Comparison of ENCODE assay signal across 28 mouse cellular contexts in the genomic region with DNA sequence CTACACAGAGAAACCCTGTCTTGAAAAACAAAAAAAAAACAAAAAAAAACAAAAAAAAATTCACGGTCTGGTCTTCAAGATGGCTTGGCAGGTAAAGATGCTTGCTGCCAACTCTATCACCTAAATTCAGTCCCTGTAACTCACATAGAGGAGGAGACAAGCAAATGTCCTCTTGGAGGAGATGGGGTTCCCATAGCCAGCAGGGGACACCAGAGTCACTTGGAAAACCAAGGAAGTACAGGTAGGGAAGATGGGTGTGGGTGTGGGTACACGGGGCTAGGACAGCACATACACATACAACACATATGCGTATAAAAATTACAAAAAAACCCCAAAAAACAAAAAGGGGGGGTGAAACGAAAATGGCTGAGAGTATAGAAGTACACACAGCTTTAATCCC. TPM values are rescaled to one million over a fixed set of nuclear protein-coding genes. Genes with fewer than 3 reads are reported as not detected.
DNase-seq lines count a peak whose midpoint lies in the region; ATAC-seq and TF ChIP-seq lines count a peak whose summit lies in the region.
"Had no signal": no experiment of that assay in that cellular context is flagged by ENCODE, and none has a peak within 500 bp of the region (broad histone marks: within the 10 kb centered on the region; RNA-seq: fewer than 3 reads in every experiment).

No protein-coding gene starts in this region.

- TF ChIP-seq POLR2A in heart, adult 2 months (IDR thresholded peaks at IDR 0.05; ENCODE audit: insufficient read depth, low read depth, low read length) = no peak

- no peak overlapping the region for H3K27ac ChIP-seq in heart, adult 2 months
- no peak overlapping the region for H3K27ac ChIP-seq in heart, embryonic 10.5 days
- H3K27ac ChIP-seq in kidney, postnatal 0 days = no peak overlapping the region
- no peak overlapping the region for H3K27ac ChIP-seq in kidney, embryonic 15.5 days
- no peak overlapping the region for H3K27ac ChIP-seq in lung, embryonic 14.5 days (ENCODE audit: low read depth)
- H3K27ac ChIP-seq: embryonic facial prominence, embryonic 10.5 days; embryonic facial prominence, embryonic 15.5 days; forebrain, embryonic 12.5 days; heart, embryonic 13.5 days; hindbrain, embryonic 12.5 days; limb, embryonic 12.5 days; liver, embryonic 12.5 days; midbrain, embryonic 15.5 days; stomach, embryonic 15.5 days had no signal

- WGBS in heart, adult 2 months = 84% methylated on average over 4 of the region's 4 CpGs
- WGBS in heart, embryonic 10.5 days = 85% methylated on average over 4 of the region's 4 CpGs
- 84% methylated on average over 4 of the region's 4 CpGs for WGBS in kidney, postnatal 0 days
- WGBS in kidney, embryonic 15.5 days = 81% methylated on average over 4 of the region's 4 CpGs
- WGBS in lung, embryonic 14.5 days = 78% methylated on average over 4 of the region's 4 CpGs

- no peak for DNase-seq in heart, adult 2 months
- DNase-seq in heart, embryonic 10.5 days (ENCODE audit: low spot score) = no peak
- DNase-seq in kidney, postnatal 0 days (ENCODE audit: low spot score) = no peak
- no peak for DNase-seq in lung, embryonic 14.5 days
- no peak for DNase-seq in lung, adult 18-20 months
- no peak for DNase-seq in adipocyte (ENCODE audit: low spot score)
- DNase-seq: adrenal gland, postnatal 25 days; cerebellum, adult 18-20 months; cerebellum, postnatal 14 days; gastrocnemius, postnatal 36 days; heart, adult 18-20 months; heart, postnatal 14 days; kidney, adult 18-20 months; kidney, postnatal 10 days; layer of hippocampus, adult 9-11 months; right cerebral cortex, postnatal 25 days; thymus, postnatal 14 days had no signal

- no peaks in the 10 kb centered on the region for H3K9me3 ChIP-seq in heart, embryonic 10.5 days
- H3K9me3 ChIP-seq in kidney, postnatal 0 days (replicated peaks; ENCODE audit: low read length) = no peaks in the 10 kb centered on the region
- H3K9me3 ChIP-seq in kidney, embryonic 15.5 days (replicated peaks) = no peaks in the 10 kb centered on the region
- H3K9me3 ChIP-seq in lung, embryonic 14.5 days (ENCODE audit: low read depth, low read length) = no peaks in the 10 kb centered on the region; the same call in 1 of the 2 replicates
- H3K9me3 ChIP-seq: embryonic facial prominence, embryonic 15.5 days; forebrain, embryonic 12.5 days; hindbrain, embryonic 12.5 days; midbrain, embryonic 15.5 days; stomach, embryonic 15.5 days had no signal

- no peak overlapping the region for H3K9ac ChIP-seq in heart, adult 2 months (ENCODE audit: low read depth, low read length)
- no peak overlapping the region for H3K9ac ChIP-seq in kidney, postnatal 0 days (ENCODE audit: low read depth, low read length)
- no peak overlapping the region for H3K9ac ChIP-seq in kidney, embryonic 15.5 days
- H3K9ac ChIP-seq in lung, embryonic 14.5 days = no peak overlapping the region
- H3K9ac ChIP-seq: embryonic facial prominence, embryonic 15.5 days; forebrain, embryonic 12.5 days; heart, embryonic 13.5 days; hindbrain, embryonic 12.5 days; limb, embryonic 12.5 days; liver, embryonic 12.5 days; midbrain, embryonic 15.5 days; stomach, embryonic 15.5 days had no signal

- no peaks in the 10 kb centered on the region for H3K4me1 ChIP-seq in heart, adult 2 months (ENCODE audit: control insufficient read depth, insufficient read depth, low read length)
- H3K4me1 ChIP-seq in heart, embryonic 10.5 days = peaks cover 6% of the 10 kb centered on the region; the same call in 1 of the 2 replicates
- H3K4me1 ChIP-seq in kidney, postnatal 0 days (replicated peaks; ENCODE audit: insufficient read depth, low read length) = no peaks in the 10 kb centered on the region
- no peaks in the 10 kb centered on the region for H3K4me1 ChIP-seq in kidney, embryonic 15.5 days
- H3K4me1 ChIP-seq in lung, embryonic 14.5 days (ENCODE audit: insufficient read depth) = no peaks in the 10 kb centered on the region
- H3K4me1 ChIP-seq: embryonic facial prominence, embryonic 10.5 days; embryonic facial prominence, embryonic 15.5 days; forebrain, embryonic 12.5 days; heart, embryonic 13.5 days; hindbrain, embryonic 12.5 days; liver, embryonic 12.5 days; midbrain, embryonic 15.5 days; stomach, embryonic 15.5 days had no signal

- no peak overlapping the region for H3K4me3 ChIP-seq in heart, adult 2 months
- H3K4me3 ChIP-seq in heart, embryonic 10.5 days = no peak overlapping the region
- H3K4me3 ChIP-seq in kidney, postnatal 0 days (replicated peaks; ENCODE audit: low read depth, low read length) = no peak overlapping the region
- H3K4me3 ChIP-seq in kidney, embryonic 15.5 days (replicated peaks) = no peak overlapping the region
- no peak overlapping the region for H3K4me3 ChIP-seq in lung, embryonic 14.5 days (ENCODE audit: low read depth, low read length)
- H3K4me3 ChIP-seq: embryonic facial prominence, embryonic 10.5 days; embryonic facial prominence, embryonic 15.5 days; forebrain, embryonic 12.5 days; heart, embryonic 13.5 days; hindbrain, embryonic 12.5 days; limb, embryonic 12.5 days; liver, embryonic 12.5 days; midbrain, embryonic 15.5 days; stomach, embryonic 15.5 days had no signal

- intact Hi-C loops in heart, adult 2 months (cut with DNase I) = no loop called here

- no peak overlapping the region for H3K4me2 ChIP-seq in kidney, postnatal 0 days (ENCODE audit: low read length)
- H3K4me2 ChIP-seq in kidney, embryonic 15.5 days = no peak overlapping the region
- no peak overlapping the region for H3K4me2 ChIP-seq in lung, embryonic 14.5 days
- H3K4me2 ChIP-seq: embryonic facial prominence, embryonic 15.5 days; forebrain, embryonic 12.5 days; heart, embryonic 13.5 days; hindbrain, embryonic 12.5 days; limb, embryonic 12.5 days; liver, embryonic 12.5 days; midbrain, embryonic 15.5 days; stomach, embryonic 15.5 days had no signal

- no peak for ATAC-seq in kidney, postnatal 0 days (replicated peaks; ENCODE audit: low FRiP score, low read depth)
- no peak for ATAC-seq in kidney, embryonic 15.5 days (replicated peaks; ENCODE audit: low FRiP score)
- ATAC-seq in lung, embryonic 14.5 days (ENCODE audit: insufficient read depth) = no peak
- ATAC-seq: CD4-positive, CD25-positive, alpha-beta regulatory T cell, adult 4 months; liver, embryonic 12.5 days; midbrain, embryonic 15.5 days had no signal

- no peak for TF ChIP-seq EP300 in heart, adult 2 months (IDR thresholded peaks at IDR 0.05; ENCODE audit: insufficient read depth, low read depth, low read length)

- no peaks in the 10 kb centered on the region for H3K36me3 ChIP-seq in heart, adult 2 months (ENCODE audit: control insufficient read depth, insufficient read depth, low read length)
- H3K36me3 ChIP-seq in heart, embryonic 10.5 days = peaks cover 78% of the 10 kb centered on the region
- H3K36me3 ChIP-seq in kidney, postnatal 0 days (ENCODE audit: insufficient read depth, low read length) = peaks cover 47% of the 10 kb centered on the region
- H3K36me3 ChIP-seq in kidney, embryonic 15.5 days = peaks cover 80% of the 10 kb centered on the region
- peaks cover 48% of the 10 kb centered on the region for H3K36me3 ChIP-seq in lung, embryonic 14.5 days (ENCODE audit: insufficient read depth)

- peak; percentile 22; the same call in 1 of the 2 replicates for TF ChIP-seq CTCF in heart, adult 2 months (IDR thresholded peaks at IDR 0.05)
- peak; percentile 43; the same call in 1 of the 2 replicates for TF ChIP-seq CTCF in kidney, postnatal 0 days (IDR thresholded peaks at IDR 0.05; ENCODE audit: low read depth)
- TF ChIP-seq CTCF in lung, embryonic 14.5 days (IDR thresholded peaks at IDR 0.05; ENCODE audit: low read depth) = peak; percentile 22

- no peaks in the 10 kb centered on the region for H3K27me3 ChIP-seq in heart, adult 2 months (ENCODE audit: control insufficient read depth, insufficient read depth, low read length)
- H3K27me3 ChIP-seq in heart, embryonic 10.5 days (ENCODE audit: insufficient read depth, poor library complexity, severe bottlenecking) = no peaks in the 10 kb centered on the region
- no peaks in the 10 kb centered on the region for H3K27me3 ChIP-seq in kidney, postnatal 0 days (ENCODE audit: insufficient read depth, low read length)
- H3K27me3 ChIP-seq in kidney, embryonic 15.5 days = no peaks in the 10 kb centered on the region
- H3K27me3 ChIP-seq in lung, embryonic 14.5 days (ENCODE audit: insufficient read depth, low read length) = no peaks in the 10 kb centered on the region
- H3K27me3 ChIP-seq: embryonic facial prominence, embryonic 15.5 days; forebrain, embryonic 12.5 days; heart, embryonic 13.5 days; hindbrain, embryonic 12.5 days; limb, embryonic 12.5 days; liver, embryonic 12.5 days; midbrain, embryonic 15.5 days; stomach, embryonic 15.5 days had no signal

- H3K79me2 ChIP-seq in heart, adult 2 months (replicated peaks; ENCODE audit: control insufficient read depth, insufficient read depth, low read length) = no peaks in the 10 kb centered on the region

RNA-seq across cellular contexts. Expression of a gene that starts 11.2 kb away (rescaled TPM):
- 10 to 100 TPM; 11.0 to 12.5 TPM for total RNA-seq in heart, adult 2 months (2021)
- polyA plus RNA-seq in heart, adult 2 months (2012; rRNA removed) = 10.9 and 15.2 TPM in 2 replicates
- 15.4 and 18.8 TPM in 2 replicates for polyA plus RNA-seq in heart, embryonic 10.5 days (2016; fragmentation: Nextera tagmentation; extraction: Ambion mirVana)
- polyA plus RNA-seq in kidney, postnatal 0 days (2015; fragmentation: Nextera tagmentation; extraction: Ambion mirVana) = 17.2 and 17.3 TPM in 2 replicates
- 20.0 and 21.0 TPM in 2 replicates for polyA plus RNA-seq in kidney, embryonic 15.5 days (2015; fragmentation: Nextera tagmentation; extraction: Ambion mirVana)
- 18.3 and 19.9 TPM in 2 replicates for polyA plus RNA-seq in lung, embryonic 14.5 days (2014; fragmentation: Nextera tagmentation; extraction: Ambion mirVana)

RNA-seq across cellular contexts. Expression of a gene that starts 21.4 kb away (rescaled TPM):
- 10 to 100 TPM in 1 of 2 experiments, 1 to 10 TPM in 1; 6.5 to 10.0 TPM for total RNA-seq in heart, adult 2 months (2021)
- polyA plus RNA-seq in heart, adult 2 months (2012; rRNA removed) = 8.7 and 12.4 TPM in 2 replicates
- polyA plus RNA-seq in heart, embryonic 10.5 days (2016; fragmentation: Nextera tagmentation; extraction: Ambion mirVana) = 39.2 and 50.4 TPM in 2 replicates
- 39.9 and 42.1 TPM in 2 replicates for polyA plus RNA-seq in kidney, postnatal 0 days (2015; fragmentation: Nextera tagmentation; extraction: Ambion mirVana)
- 54.8 and 60.1 TPM in 2 replicates for polyA plus RNA-seq in kidney, embryonic 15.5 days (2015; fragmentation: Nextera tagmentation; extraction: Ambion mirVana)
- 44.2 and 47.5 TPM in 2 replicates for polyA plus RNA-seq in lung, embryonic 14.5 days (2014; fragmentation: Nextera tagmentation; extraction: Ambion mirVana)

RNA-seq across cellular contexts. Expression of a gene that starts 21.5 kb away (rescaled TPM):
- 10 to 100 TPM in 1 of 2 experiments, 1 to 10 TPM in 1; 9.4 to 12.2 TPM for total RNA-seq in heart, adult 2 months (2021)
- 10.1 and 12.4 TPM in 2 replicates for polyA plus RNA-seq in heart, adult 2 months (2012; rRNA removed)
- polyA plus RNA-seq in heart, embryonic 10.5 days (2016; fragmentation: Nextera tagmentation; extraction: Ambion mirVana) = 34.4 and 43.5 TPM in 2 replicates
- polyA plus RNA-seq in kidney, postnatal 0 days (2015; fragmentation: Nextera tagmentation; extraction: Ambion mirVana) = 25.8 and 31.5 TPM in 2 replicates
- 46.5 and 53.0 TPM in 2 replicates for polyA plus RNA-seq in kidney, embryonic 15.5 days (2015; fragmentation: Nextera tagmentation; extraction: Ambion mirVana)
- 52.6 and 61.6 TPM in 2 replicates for polyA plus RNA-seq in lung, embryonic 14.5 days (2014; fragmentation: Nextera tagmentation; extraction: Ambion mirVana)

RNA-seq across cellular contexts. Expression of a gene that starts 46.2 kb away (rescaled TPM):
- total RNA-seq in heart, adult 2 months (2021) = 10 to 100 TPM; 12.0 to 15.8 TPM
- polyA plus RNA-seq in heart, adult 2 months (2012; rRNA removed) = 8.9 and 10.5 TPM in 2 replicates
- polyA plus RNA-seq in heart, embryonic 10.5 days (2016; fragmentation: Nextera tagmentation; extraction: Ambion mirVana) = 19.2 and 20.1 TPM in 2 replicates
- 28.8 and 31.8 TPM in 2 replicates for polyA plus RNA-seq in kidney, postnatal 0 days (2015; fragmentation: Nextera tagmentation; extraction: Ambion mirVana)
- polyA plus RNA-seq in kidney, embryonic 15.5 days (2015; fragmentation: Nextera tagmentation; extraction: Ambion mirVana) = 25.3 and 27.0 TPM in 2 replicates
- 8.3 and 9.5 TPM in 2 replicates for polyA plus RNA-seq in lung, embryonic 14.5 days (2014; fragmentation: Nextera tagmentation; extraction: Ambion mirVana)
